Mouse (Mus musculus) embryo, embryonic 10 days (tissue): ENCODE data around the gene Cog5.

Experiments
- DNase-seq: peaks from one replicate; pipeline ENCODE4 v3.0.0-alpha.2; 2015; ENCODE audit warnings: low spot score

The Cog5 gene

GRCm38 (mm10) chr12:31895095-31895734, 240.5 kb downstream of the Cog5 start:
- DNase-seq: peak; percentile 3

DNA sequence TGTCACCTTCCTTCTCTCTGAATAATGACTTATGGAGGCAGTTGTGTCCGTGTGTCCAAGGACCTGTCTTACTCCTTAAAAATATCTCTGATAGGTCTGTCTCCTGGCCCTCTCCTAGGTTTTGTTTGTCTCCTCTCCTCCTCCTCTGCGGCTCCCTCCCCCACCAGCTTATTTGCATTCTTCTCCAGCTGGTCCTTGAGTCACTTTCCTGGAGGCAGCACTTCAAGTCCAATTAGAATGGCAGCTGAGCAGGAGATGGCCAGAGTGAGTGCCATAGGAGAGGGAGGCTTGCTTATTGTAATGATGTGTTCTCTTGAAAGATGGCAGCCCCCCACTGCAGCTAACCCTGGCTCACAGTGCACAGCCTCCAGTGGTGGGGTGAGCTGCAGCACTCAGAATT, 241.2 kb downstream of the Cog5 start:
- peak; percentile 47 for DNase-seq

GRCm38 (mm10) chr12:31896295-31896694, 241.6 kb downstream of the Cog5 start:
- peak; percentile 2 for DNase-seq

GRCm38 (mm10) chr12:31896986-31897385, 242.3 kb downstream of the Cog5 start:
- DNase-seq: peak; percentile 49

DNA sequence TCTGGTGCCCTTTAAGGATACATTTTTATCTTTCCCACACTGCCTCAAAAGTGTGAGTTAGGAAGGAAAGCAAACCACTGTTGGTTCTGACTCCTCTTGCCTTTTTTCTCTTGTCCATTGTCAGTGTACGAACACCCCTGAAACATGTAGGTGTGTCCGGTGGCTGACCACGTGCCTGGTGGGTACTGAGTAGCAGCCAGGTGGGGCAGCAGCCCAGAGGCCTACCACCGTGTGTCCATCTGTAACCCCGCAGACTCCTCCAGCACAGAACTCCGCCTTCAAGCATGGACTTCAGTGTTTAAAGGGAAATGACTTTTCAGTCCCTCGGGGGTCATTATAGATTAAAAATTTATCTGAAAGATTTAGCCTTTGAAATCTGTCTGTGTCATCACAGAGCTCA, 242.8 kb downstream of the Cog5 start:
- DNase-seq: no peak

DNA sequence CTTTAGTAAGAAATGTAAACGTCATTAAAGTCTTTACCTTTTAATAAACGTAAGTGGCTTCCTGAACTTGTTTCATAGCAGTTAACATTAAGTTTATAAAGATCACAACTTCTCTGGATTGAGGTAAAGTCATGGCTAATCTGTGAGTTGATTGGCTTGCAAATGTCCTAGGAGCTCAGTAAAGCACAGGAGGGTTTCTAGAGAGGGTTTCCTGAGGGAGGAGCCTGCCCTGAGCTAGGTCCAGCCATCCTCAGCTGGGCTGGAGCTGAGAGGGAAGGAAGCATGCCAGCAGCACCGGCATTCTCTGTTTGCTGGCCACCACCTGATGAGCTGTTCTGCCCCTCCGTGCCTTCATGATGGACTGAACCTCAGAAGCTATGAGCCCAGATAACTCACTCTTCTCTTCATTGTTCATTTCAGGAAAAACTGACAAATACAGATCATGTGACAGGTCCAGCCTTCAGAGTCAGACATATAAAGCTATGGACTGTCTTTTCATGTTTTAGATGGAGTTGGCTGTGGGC, 245.8 kb downstream of the Cog5 start:
- no peak for DNase-seq

GRCm38 (mm10) chr12:31905696-31906551, 251.3 kb downstream of the Cog5 start:
- DNase-seq: peak; percentile 14

- no peak for DNase-seq
Observed at GRCm38 (mm10) chr12:31907436-31907835, 252.8 kb downstream of the Cog5 start.

GRCm38 (mm10) chr12:31912966-31913551, 258.4 kb downstream of the Cog5 start:
- no peak for DNase-seq

DNA sequence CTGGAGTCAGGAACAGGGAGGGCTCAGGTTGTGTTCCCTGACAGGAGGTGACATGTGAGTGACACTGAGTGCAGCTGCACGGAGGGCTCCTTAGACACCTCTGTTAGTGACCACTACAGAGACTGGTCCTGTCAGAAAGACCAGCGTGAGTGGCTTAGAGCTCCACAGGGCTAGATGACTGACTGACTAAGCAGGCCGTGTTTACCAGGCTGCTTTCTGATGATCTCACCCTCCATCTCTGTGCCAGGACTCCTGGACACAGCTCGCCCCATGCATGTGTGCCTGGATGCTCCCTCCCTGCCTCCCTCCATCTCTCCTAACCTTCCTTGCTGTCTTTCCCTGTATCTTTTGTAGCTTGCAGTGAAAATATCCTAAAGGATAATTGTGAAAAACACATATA, 258.9 kb downstream of the Cog5 start:
- no peak for DNase-seq

DNA sequence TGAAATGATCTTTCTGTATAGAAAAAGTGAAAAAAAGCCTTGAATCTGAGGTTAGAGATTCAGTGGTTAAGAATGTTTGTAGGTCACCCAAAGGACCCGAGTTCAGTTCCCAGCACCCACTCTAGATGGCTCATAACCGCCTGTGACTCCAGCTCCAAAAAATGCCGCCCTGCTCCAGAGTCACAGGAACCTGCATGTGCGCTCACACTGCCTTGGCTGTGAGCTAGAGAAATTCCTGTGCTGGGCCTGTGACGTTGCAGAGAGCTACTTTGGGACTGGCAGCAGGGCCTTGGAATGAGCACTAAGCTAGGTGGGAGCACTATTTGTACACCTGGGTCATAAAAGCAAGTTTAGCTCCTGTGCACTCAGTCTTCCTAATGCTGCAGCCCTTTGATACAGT, 262.0 kb downstream of the Cog5 start:
- no peak for DNase-seq

- DNase-seq: no peak
Observed at GRCm38 (mm10) chr12:31917245-31917644, 262.6 kb downstream of the Cog5 start.

- DNase-seq: no peak
Observed at GRCm38 (mm10) chr12:31920464-31921405, 266.1 kb downstream of the Cog5 start.

GRCm38 (mm10) chr12:31924135-31924534, 269.5 kb downstream of the Cog5 start:
- no peak for DNase-seq

DNA sequence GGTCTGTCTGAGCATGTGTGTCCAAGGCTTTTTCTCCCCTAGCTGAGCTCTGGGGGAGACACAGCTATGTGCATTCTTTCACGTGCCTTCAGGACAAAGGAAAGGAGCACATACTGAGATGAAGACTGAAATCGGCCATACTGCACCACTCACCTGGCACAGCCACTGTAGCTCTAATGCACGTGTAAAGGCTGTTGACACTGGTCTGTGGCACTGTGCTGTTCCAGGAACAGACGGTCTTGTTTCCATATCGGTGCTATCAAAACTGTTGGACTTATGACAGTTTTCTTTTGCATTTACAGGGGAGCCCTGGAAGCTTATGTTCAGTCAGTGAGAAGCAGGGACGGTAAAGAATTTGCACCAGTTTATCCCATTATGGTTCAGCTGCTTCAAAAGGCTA, 270.7 kb downstream of the Cog5 start:
- DNase-seq: no peak

- peak; percentile 77 for DNase-seq
Observed at GRCm38 (mm10) chr12:31926661-31927061, 272.0 kb downstream of the Cog5 start.

DNA sequence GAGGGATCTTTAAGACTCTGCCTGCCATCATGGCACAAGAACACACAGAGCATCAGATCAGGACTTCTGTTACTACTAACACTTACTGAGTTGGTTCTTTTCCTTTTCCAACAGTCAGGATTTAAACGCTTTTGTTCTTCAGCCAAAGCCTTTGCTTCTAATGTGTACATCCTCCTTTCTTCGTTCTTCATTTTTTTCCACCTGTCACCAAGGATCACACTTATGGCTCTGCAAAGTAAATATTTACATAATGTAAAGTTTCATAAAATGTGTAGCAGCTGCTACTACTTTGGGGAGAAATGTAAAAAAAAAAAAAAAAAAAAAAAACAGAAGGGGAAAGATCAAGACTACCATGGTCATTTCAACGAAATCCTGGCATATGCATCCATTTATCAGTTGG, 273.8 kb downstream of the Cog5 start:
- no peak for DNase-seq

GRCm38 (mm10) chr12:31931818-31932217, 277.1 kb downstream of the Cog5 start:
- DNase-seq: no peak

DNA sequence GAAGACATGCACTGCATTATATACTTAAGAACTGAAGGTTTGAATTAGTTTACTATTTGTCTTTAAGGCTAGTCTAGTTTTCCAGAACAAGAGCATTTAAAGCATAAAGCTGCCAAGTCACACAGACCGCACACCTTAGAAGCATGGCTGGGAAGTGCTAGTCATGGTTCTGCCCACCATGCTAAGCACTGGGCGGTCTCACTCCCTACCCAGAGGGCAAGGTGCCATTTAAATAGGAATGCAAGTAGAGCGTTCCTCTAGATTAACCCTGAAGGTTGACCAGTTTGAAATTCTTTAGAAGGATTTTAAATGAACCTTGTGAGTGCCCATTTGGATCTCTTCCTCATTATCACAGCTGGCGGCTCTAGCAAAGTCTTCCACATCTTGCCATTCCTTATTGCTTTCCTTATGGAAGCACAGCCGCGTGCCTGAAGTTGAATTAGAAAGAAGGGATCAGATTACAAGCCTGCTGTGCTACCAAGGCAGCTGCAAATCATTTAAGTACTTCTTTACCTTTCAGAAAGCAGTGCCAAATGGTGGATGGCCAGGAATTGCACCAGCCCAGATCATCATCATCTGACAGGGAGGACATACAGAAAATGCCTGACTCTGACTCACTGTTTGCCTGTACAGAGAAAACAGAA, 282.1 kb downstream of the Cog5 start:
- DNase-seq: peak; percentile 67

DNA sequence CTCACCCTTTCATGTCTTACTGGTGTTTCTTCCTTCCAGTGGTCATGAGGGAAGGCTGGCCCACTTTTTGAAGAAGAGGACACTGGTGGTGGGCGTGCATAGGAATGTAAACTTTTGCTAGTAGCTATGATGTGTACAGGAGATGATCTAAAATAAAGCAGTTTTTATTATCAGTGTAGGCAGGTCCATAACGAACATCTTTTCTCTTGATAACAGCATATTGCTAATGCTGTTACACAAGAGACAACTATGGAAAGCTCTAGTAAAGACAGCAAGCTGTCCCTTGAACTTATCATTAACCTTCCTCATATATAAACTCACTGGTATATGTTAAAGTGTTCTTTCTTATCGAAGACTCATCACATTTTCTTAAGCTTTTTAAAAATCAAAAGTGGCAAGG, 282.9 kb downstream of the Cog5 start:
- DNase-seq: no peak

DNA sequence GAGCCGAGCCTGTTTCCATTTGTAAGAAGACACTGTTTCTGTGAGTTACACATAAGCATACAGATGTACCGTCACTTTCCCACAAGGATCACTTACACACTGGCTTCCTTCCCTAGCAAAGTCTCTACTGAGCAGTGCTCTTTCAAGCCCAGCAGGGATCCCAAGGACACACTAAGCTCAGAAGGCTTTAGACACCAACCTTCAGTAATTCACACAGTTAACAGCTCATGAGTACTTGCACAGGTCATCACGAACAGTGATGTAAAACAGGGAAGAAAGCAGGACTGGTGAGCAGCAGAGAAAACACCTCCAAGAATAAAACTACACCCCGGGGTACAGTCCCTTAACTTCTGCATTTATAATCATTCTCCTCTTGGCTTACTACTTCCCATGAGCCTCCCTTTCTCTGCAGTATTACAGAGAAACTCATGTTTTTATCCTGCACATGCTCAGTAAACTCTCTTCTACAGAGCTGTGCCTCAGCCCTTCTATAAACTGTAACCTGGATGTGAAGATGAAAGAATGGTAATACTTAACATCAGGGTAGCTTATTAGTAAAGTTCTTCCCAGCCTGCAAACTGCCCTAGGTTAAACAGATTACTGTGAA, 283.8 kb downstream of the Cog5 start:
- no peak for DNase-seq
